Mouse (Mus musculus) liver, adult 2 months (tissue): ENCODE results near the gene Mecom.

Experiments used
- CTCF ChIP-seq: fragments of 200-500 bp; IDR thresholded peaks from 2 replicates; pipeline ENCODE4 v1.5.1; 2011; ENCODE audit warnings: low read depth, low read length, control low read depth
- POLR2A ChIP-seq: fragments of 200-500 bp; IDR thresholded peaks from 2 replicates; pipeline ENCODE4 v1.6.1; 2011; ENCODE audit warnings: low read length, control low read depth; ENCODE audit not compliant: insufficient read depth; ENCODE audit errors: extremely low read depth

GRCm38 (mm10) chr3:29963447-29963846 lies 584.4 kb downstream of the Mecom start:
- TF ChIP-seq POLR2A (no peak), CTCF (no peak)
